In genomic region chr13:101100621-101101020, GRCm38 (mm10) we compare ENCODE assay signal across 14 mouse cellular contexts.
"Had no signal": no experiment of that assay in that cellular context is flagged by ENCODE, and none has a peak within 500 bp of the region (broad histone marks: within the 10 kb centered on the region; RNA-seq: fewer than 3 reads in every experiment).

No protein-coding gene starts in this region.

- ATAC-seq: liver, embryonic 12.5 days; midbrain, embryonic 15.5 days had no signal

- DNase-seq: kidney, adult 18-20 months; kidney, postnatal 10 days; left cerebral cortex, postnatal 4 days; lung, embryonic 14.5 days; lung, postnatal 10 days; right cerebral cortex, postnatal 14 days; thymus, postnatal 4 days had no signal

- H3K4me1 ChIP-seq: liver, embryonic 12.5 days; megakaryocyte, embryonic 14.5 days; midbrain, embryonic 15.5 days; neural tube, embryonic 13.5 days had no signal

- H3K27me3 ChIP-seq: limb, embryonic 15.5 days; liver, embryonic 12.5 days; megakaryocyte, embryonic 14.5 days; midbrain, embryonic 15.5 days; neural tube, embryonic 13.5 days had no signal

- H3K9me3 ChIP-seq: limb, embryonic 15.5 days; liver, embryonic 12.5 days; midbrain, embryonic 15.5 days; neural tube, embryonic 13.5 days had no signal

- H3K27ac ChIP-seq: limb, embryonic 15.5 days; liver, embryonic 12.5 days; macrophage; midbrain, embryonic 15.5 days; neural tube, embryonic 13.5 days had no signal

- H3K9ac ChIP-seq: limb, embryonic 15.5 days; liver, embryonic 12.5 days; lung, embryonic 14.5 days; midbrain, embryonic 15.5 days; neural tube, embryonic 13.5 days had no signal

- H3K36me3 ChIP-seq: limb, embryonic 15.5 days; liver, embryonic 12.5 days; midbrain, embryonic 15.5 days; neural tube, embryonic 13.5 days had no signal

- H3K4me3 ChIP-seq: limb, embryonic 15.5 days; liver, embryonic 12.5 days; megakaryocyte, embryonic 14.5 days; midbrain, embryonic 15.5 days; neural tube, embryonic 13.5 days had no signal

- H3K4me2 ChIP-seq: limb, embryonic 15.5 days; liver, embryonic 12.5 days; lung, embryonic 14.5 days; midbrain, embryonic 11.5 days; midbrain, embryonic 15.5 days; neural tube, embryonic 13.5 days had no signal
